In the genomic region with DNA sequence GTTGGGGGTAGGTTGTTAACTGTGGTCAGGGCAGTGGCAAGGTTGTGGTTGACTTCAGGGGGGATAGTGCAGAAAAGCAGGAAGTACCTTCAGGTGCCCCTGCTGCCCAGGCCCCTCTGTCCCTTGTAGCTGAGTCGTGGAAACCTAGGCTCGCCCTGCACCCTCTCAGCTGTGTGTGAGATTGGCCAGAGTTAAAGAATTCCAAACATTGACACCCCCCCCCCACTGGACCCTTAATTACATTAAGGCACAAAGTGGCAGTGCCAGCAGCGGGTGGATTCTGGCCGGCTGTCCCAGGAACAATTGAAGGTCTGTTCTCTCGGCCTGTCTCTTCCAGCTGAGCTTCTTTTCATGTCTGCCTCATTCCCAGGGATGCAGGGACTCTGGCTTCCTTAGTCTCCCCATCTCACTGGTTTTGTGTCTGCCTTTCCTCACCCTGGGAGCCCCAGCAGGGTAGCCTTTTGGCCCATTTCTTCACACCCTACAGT, we compare ENCODE assay signal across 8 mouse cellular contexts. TPM values are rescaled to one million over a fixed set of nuclear protein-coding genes. Genes with fewer than 3 reads are reported as not detected.
DNase-seq lines count a peak whose midpoint lies in the region; ATAC-seq and TF ChIP-seq lines count a peak whose summit lies in the region.

No protein-coding gene starts in this region.

- 0 out of 2 replicates have a peak, but pooled peaks cover 1% of the 10 kb centered on the region for H3K36me3 ChIP-seq in embryonic facial prominence, embryonic 13.5 days
- H3K36me3 ChIP-seq in hindbrain, embryonic 14.5 days (replicated peaks; ENCODE audit: control insufficient read depth, insufficient read depth), result no peaks in the 10 kb centered on the region
- H3K36me3 ChIP-seq in midbrain, embryonic 16.5 days (ENCODE audit: control insufficient read depth, insufficient read depth, low read length), result no peaks in the 10 kb centered on the region

- H3K9ac ChIP-seq in embryonic facial prominence, embryonic 13.5 days, result 0 out of 2 replicates have a peak overlapping the region, but pooled peaks have one; percentile 32
- H3K9ac ChIP-seq in hindbrain, embryonic 14.5 days, result no peak overlapping the region
- no peak overlapping the region for H3K9ac ChIP-seq in midbrain, embryonic 16.5 days (ENCODE audit: low read depth, low read length)

- H3K4me1 ChIP-seq in embryonic facial prominence, embryonic 13.5 days, result peaks cover 46% of the 10 kb centered on the region
- peaks cover 18% of the 10 kb centered on the region for H3K4me1 ChIP-seq in hindbrain, embryonic 14.5 days (replicated peaks; ENCODE audit: control insufficient read depth, insufficient read depth, low read length)
- peaks cover 8% of the 10 kb centered on the region for H3K4me1 ChIP-seq in midbrain, embryonic 16.5 days (ENCODE audit: control insufficient read depth, insufficient read depth, low read length)

- H3K27ac ChIP-seq in left cerebral cortex, adult 2 months, result peak overlapping the region; percentile 58
- H3K27ac ChIP-seq in embryonic facial prominence, embryonic 13.5 days, result peak overlapping the region; percentile 58
- peak overlapping the region; percentile 73 for H3K27ac ChIP-seq in hindbrain, embryonic 14.5 days
- peak overlapping the region; percentile 50 for H3K27ac ChIP-seq in midbrain, embryonic 16.5 days (ENCODE audit: low read length)

- no peaks in the 10 kb centered on the region for H3K27me3 ChIP-seq in embryonic facial prominence, embryonic 13.5 days
- no peaks in the 10 kb centered on the region for H3K27me3 ChIP-seq in hindbrain, embryonic 14.5 days (ENCODE audit: control insufficient read depth, insufficient read depth, low read length)
- no peaks in the 10 kb centered on the region for H3K27me3 ChIP-seq in midbrain, embryonic 16.5 days (ENCODE audit: control insufficient read depth, insufficient read depth, low read depth, low read length)

- H3K4me3 ChIP-seq in left cerebral cortex, adult 2 months, result no peak overlapping the region
- H3K4me3 ChIP-seq in embryonic facial prominence, embryonic 13.5 days, result no peak overlapping the region
- H3K4me3 ChIP-seq in hindbrain, embryonic 14.5 days (replicated peaks; ENCODE audit: low read length), result no peak overlapping the region
- H3K4me3 ChIP-seq in midbrain, embryonic 16.5 days (ENCODE audit: low read depth, low read length), result no peak overlapping the region

- TF ChIP-seq CTCF in left cerebral cortex, adult 2 months (IDR thresholded peaks at IDR 0.05), result no peak

- H3K9me3 ChIP-seq in embryonic facial prominence, embryonic 13.5 days, result no peaks in the 10 kb centered on the region
- no peaks in the 10 kb centered on the region for H3K9me3 ChIP-seq in hindbrain, embryonic 14.5 days (ENCODE audit: control insufficient read depth, low read length)
- H3K9me3 ChIP-seq in midbrain, embryonic 16.5 days (replicated peaks; ENCODE audit: control insufficient read depth, low read length, poor library complexity, severe bottlenecking), result no peaks in the 10 kb centered on the region

- DNase-seq in left cerebral cortex, adult 2 months (ENCODE audit: extremely low spot score in 1 of 2, low spot score in 2 of 2), result no peak
- no peak for DNase-seq in left cerebral cortex, postnatal 4 days
- DNase-seq in hindbrain, embryonic 14.5 days (ENCODE audit: low spot score), result peak; percentile 61
- DNase-seq in adipocyte (ENCODE audit: low spot score), result no peak
- DNase-seq in lung, adult 18-20 months, result no peak
- DNase-seq in B cell, adult 2 months, result no peak

- 19% methylated on average over 5 of the region's 5 CpGs for WGBS in embryonic facial prominence, embryonic 13.5 days
- 19% methylated on average over 5 of the region's 5 CpGs for WGBS in hindbrain, embryonic 14.5 days
- WGBS in midbrain, embryonic 16.5 days, result 10% methylated on average over 5 of the region's 5 CpGs

- H3K4me2 ChIP-seq in embryonic facial prominence, embryonic 13.5 days, result no peak overlapping the region
- no peak overlapping the region for H3K4me2 ChIP-seq in hindbrain, embryonic 14.5 days (replicated peaks)
- no peak overlapping the region for H3K4me2 ChIP-seq in midbrain, embryonic 16.5 days (ENCODE audit: low read length)

- intact Hi-C loops in left cerebral cortex, adult 2 months (cut with DNase I), result no loop called here
- intact Hi-C loops in left cerebral cortex, postnatal 4 days (cut with DNase I), result no loop called here

- no peak for ATAC-seq in embryonic facial prominence, embryonic 13.5 days (ENCODE audit: insufficient number of reproducible peaks, insufficient read depth, low FRiP score, low TSS enrichment, low read depth)
- ATAC-seq in hindbrain, embryonic 14.5 days (ENCODE audit: low FRiP score), result peak; percentile 76
- peak; percentile 63; the same call in 1 of the 2 replicates for ATAC-seq in midbrain, embryonic 16.5 days

RNA-seq across cellular contexts. Expression of a gene that starts 28.5 kb away (rescaled TPM):
- 10 to 100 TPM; 31.4 to 31.7 TPM for total RNA-seq in left cerebral cortex, adult 2 months (2021)
- 10 to 100 TPM; 65.4 to 69.7 TPM for total RNA-seq in left cerebral cortex, postnatal 4 days (2021)
- 34.9 and 40.3 TPM in 2 replicates for polyA plus RNA-seq in embryonic facial prominence, embryonic 13.5 days (2015; fragmentation: Nextera tagmentation; extraction: Ambion mirVana)
- 32.4 and 37.8 TPM in 2 replicates for polyA plus RNA-seq in hindbrain, embryonic 14.5 days (2014; fragmentation: Nextera tagmentation; extraction: Ambion mirVana)
- polyA plus RNA-seq in midbrain, embryonic 16.5 days (2015; fragmentation: Nextera tagmentation; extraction: Ambion mirVana), result 46.1 and 54.7 TPM in 2 replicates

RNA-seq across cellular contexts. Expression of a gene that starts 58.3 kb away (rescaled TPM):
- total RNA-seq in left cerebral cortex, adult 2 months (2021), result 10 to 100 TPM; 27.8 to 28.3 TPM
- total RNA-seq in left cerebral cortex, postnatal 4 days (2021), result 10 to 100 TPM; 35.3 to 38.2 TPM
- polyA plus RNA-seq in embryonic facial prominence, embryonic 13.5 days (2015; fragmentation: Nextera tagmentation; extraction: Ambion mirVana), result 43.1 and 47.0 TPM in 2 replicates
- 48.3 and 50.2 TPM in 2 replicates for polyA plus RNA-seq in hindbrain, embryonic 14.5 days (2014; fragmentation: Nextera tagmentation; extraction: Ambion mirVana)
- 39.5 and 47.4 TPM in 2 replicates for polyA plus RNA-seq in midbrain, embryonic 16.5 days (2015; fragmentation: Nextera tagmentation; extraction: Ambion mirVana)
